In genomic region chr14:122463734-122464341, GRCm38 (mm10) we compare ENCODE assay signal across 9 mouse cellular contexts. TPM values are rescaled to one million over a fixed set of nuclear protein-coding genes. Genes with fewer than 3 reads are reported as not detected.
DNase-seq lines count a peak whose midpoint lies in the region; ATAC-seq and TF ChIP-seq lines count a peak whose summit lies in the region.
"Not testable (repeated sequence)": the region's sequence is repeated elsewhere in the genome, so short reads cannot be mapped to it uniquely, and the experiment has no call there.
"Had no signal": no experiment of that assay in that cellular context is flagged by ENCODE, and none has a peak within 500 bp of the region (broad histone marks: within the 10 kb centered on the region; RNA-seq: fewer than 3 reads in every experiment).

No protein-coding gene starts in this region.

- peak overlapping the region; percentile 95 for H3K27ac ChIP-seq in cortical plate, adult 2 months (ENCODE audit: insufficient read depth, low read length)
- peak overlapping the region; percentile 93 for H3K27ac ChIP-seq in hindbrain, embryonic 15.5 days (replicated peaks)
- H3K27ac ChIP-seq in limb, embryonic 10.5 days: peak overlapping the region; percentile 98
- H3K27ac ChIP-seq in olfactory bulb, adult 2 months (ENCODE audit: insufficient read depth, low read depth, low read length): 0 out of 2 replicates have a peak overlapping the region, but pooled peaks have one; percentile 51

- H3K36me3 ChIP-seq in hindbrain, embryonic 15.5 days; limb, embryonic 10.5 days: not testable (repeated sequence)

- not testable (repeated sequence) for TF ChIP-seq POLR2A in cortical plate, adult 2 months (IDR thresholded peaks at IDR 0.05; ENCODE audit: extremely low read depth, insufficient read depth, low read length); olfactory bulb, adult 2 months (IDR thresholded peaks at IDR 0.05; ENCODE audit: insufficient read depth, low read depth, low read length)

- not testable (repeated sequence) for H3K4me1 ChIP-seq in cortical plate, adult 2 months (ENCODE audit: control insufficient read depth, insufficient read depth, low read length)
- H3K4me1 ChIP-seq in hindbrain, embryonic 15.5 days (replicated peaks): peaks cover 19% of the 10 kb centered on the region
- peaks cover 69% of the 10 kb centered on the region for H3K4me1 ChIP-seq in limb, embryonic 10.5 days
- H3K4me1 ChIP-seq in olfactory bulb, adult 2 months (ENCODE audit: control insufficient read depth, insufficient read depth, low read length): peaks cover 16% of the 10 kb centered on the region

- ATAC-seq in hindbrain, embryonic 15.5 days (ENCODE audit: low FRiP score, low read depth): peak; percentile 9
- ATAC-seq in megakaryocyte progenitor cell, adult 5-6 weeks (replicated peaks; ENCODE audit: poor library complexity): peak; percentile 38

- peak overlapping the region; percentile 48 for H3K4me3 ChIP-seq in cortical plate, adult 2 months (ENCODE audit: insufficient read depth, low read length)
- peak overlapping the region; percentile 52 for H3K4me3 ChIP-seq in hindbrain, embryonic 15.5 days
- peak overlapping the region; percentile 85 for H3K4me3 ChIP-seq in limb, embryonic 10.5 days
- H3K4me3 ChIP-seq in olfactory bulb, adult 2 months (ENCODE audit: insufficient read depth, low read depth, low read length): peak overlapping the region; percentile 57

- peak overlapping the region; percentile 70 for H3K4me2 ChIP-seq in hindbrain, embryonic 15.5 days

- DNase-seq in adrenal gland, adult (ENCODE audit: inconsistent age in 2 of 2, low spot score in 1 of 2): peak; percentile 54 to 82
- DNase-seq in gastrocnemius, adult 18-20 months (ENCODE audit: low spot score): peak; percentile 25
- DNase-seq in limb, embryonic 10.5 days (ENCODE audit: low spot score): peak; percentile 78

- peaks cover 45% of the 10 kb centered on the region for H3K27me3 ChIP-seq in hindbrain, embryonic 15.5 days
- peaks cover 66% of the 10 kb centered on the region for H3K27me3 ChIP-seq in limb, embryonic 10.5 days (ENCODE audit: low read depth, poor library complexity, severe bottlenecking)

- not testable (repeated sequence) for TF ChIP-seq CTCF in cortical plate, adult 2 months (IDR thresholded peaks at IDR 0.05; ENCODE audit: extremely low read depth, insufficient read depth, low read length); olfactory bulb, adult 2 months (IDR thresholded peaks at IDR 0.05; ENCODE audit: insufficient read depth, low read depth, low read length)

- H3K9ac ChIP-seq in hindbrain, embryonic 15.5 days: peak overlapping the region; percentile 63

- under 1% methylated on average over 57 of the region's 58 CpGs for WGBS in hindbrain, embryonic 15.5 days
- under 1% methylated on average over 54 of the region's 58 CpGs for WGBS in limb, embryonic 10.5 days
- WGBS in olfactory bulb, adult 2 months: 3% methylated on average over 58 of the region's 58 CpGs

- H3K9me3 ChIP-seq in hindbrain, embryonic 15.5 days; limb, embryonic 10.5 days (replicated peaks): not testable (repeated sequence)

RNA-seq across cellular contexts. Expression of gene Zic5, which starts 1.6 kb away (rescaled TPM):
- 2.8 and 3.3 TPM in 2 replicates for polyA plus RNA-seq in cortical plate, adult 2 months (2012; rRNA removed)
- total RNA-seq in gastrocnemius, adult 18-20 months (2021): not detected
- 13.8 and 17.9 TPM in 2 replicates for polyA plus RNA-seq in hindbrain, embryonic 15.5 days (2015; fragmentation: Nextera tagmentation; extraction: Ambion mirVana)
- polyA plus RNA-seq in limb, embryonic 10.5 days (2016; fragmentation: Nextera tagmentation; extraction: Ambion mirVana): 13.8 and 14.9 TPM in 2 replicates
- total RNA-seq in megakaryocyte progenitor cell, adult 5-6 weeks (2015): not detected in 2 replicates
- total RNA-seq in megakaryocyte progenitor cell, adult 5-6 weeks (2017): not detected in 2 replicates
- not detected in 2 replicates for polyA plus RNA-seq in olfactory bulb, adult 2 months (2012; ENCODE audit: insufficient read depth, insufficient read length, low replicate concordance, missing spikeins)
- total RNA-seq: gastrocnemius, postnatal 4 days had no signal

RNA-seq across cellular contexts. Expression of gene Zic2, which starts 11.4 kb away (rescaled TPM):
- 11.1 and 11.9 TPM in 2 replicates for polyA plus RNA-seq in cortical plate, adult 2 months (2012; rRNA removed)
- not detected for total RNA-seq in gastrocnemius, adult 18-20 months (2021)
- polyA plus RNA-seq in hindbrain, embryonic 15.5 days (2015; fragmentation: Nextera tagmentation; extraction: Ambion mirVana): 11.6 and 12.9 TPM in 2 replicates
- polyA plus RNA-seq in limb, embryonic 10.5 days (2016; fragmentation: Nextera tagmentation; extraction: Ambion mirVana): 5.0 and 5.1 TPM in 2 replicates
- not detected in 2 replicates for total RNA-seq in megakaryocyte progenitor cell, adult 5-6 weeks (2015)
- not detected in 2 replicates for total RNA-seq in megakaryocyte progenitor cell, adult 5-6 weeks (2017)
- not detected in 2 replicates for polyA plus RNA-seq in olfactory bulb, adult 2 months (2012; ENCODE audit: insufficient read depth, insufficient read length, low replicate concordance, missing spikeins)

RNA-seq across cellular contexts. Expression of gene Gm5089, which starts 12.9 kb away (rescaled TPM):
- polyA plus RNA-seq in cortical plate, adult 2 months (2012; rRNA removed): 0.13 and 0.17 TPM in 2 replicates
- not detected for total RNA-seq in gastrocnemius, adult 18-20 months (2021)
- 2.4 and 2.7 TPM in 2 replicates for polyA plus RNA-seq in hindbrain, embryonic 15.5 days (2015; fragmentation: Nextera tagmentation; extraction: Ambion mirVana)
- polyA plus RNA-seq in limb, embryonic 10.5 days (2016; fragmentation: Nextera tagmentation; extraction: Ambion mirVana): 0.36 and 0.56 TPM in 2 replicates
- not detected in 2 replicates for total RNA-seq in megakaryocyte progenitor cell, adult 5-6 weeks (2015)
- total RNA-seq in megakaryocyte progenitor cell, adult 5-6 weeks (2017): not detected in 2 replicates
- not detected in 2 replicates for polyA plus RNA-seq in olfactory bulb, adult 2 months (2012; ENCODE audit: insufficient read depth, insufficient read length, low replicate concordance, missing spikeins)
- total RNA-seq: gastrocnemius, postnatal 4 days had no signal

RNA-seq across cellular contexts. Expression of gene Gm10837, which starts 26.5 kb away (rescaled TPM):
- 0.08 TPM in 1 of 2 replicates, not detected in the other for polyA plus RNA-seq in cortical plate, adult 2 months (2012; rRNA removed)
- total RNA-seq in gastrocnemius, adult 18-20 months (2021): not detected
- polyA plus RNA-seq in hindbrain, embryonic 15.5 days (2015; fragmentation: Nextera tagmentation; extraction: Ambion mirVana): 0.50 and 0.64 TPM in 2 replicates
- polyA plus RNA-seq in limb, embryonic 10.5 days (2016; fragmentation: Nextera tagmentation; extraction: Ambion mirVana): not detected in 2 replicates
- total RNA-seq in megakaryocyte progenitor cell, adult 5-6 weeks (2015): not detected in 2 replicates
- not detected in 2 replicates for total RNA-seq in megakaryocyte progenitor cell, adult 5-6 weeks (2017)
- polyA plus RNA-seq in olfactory bulb, adult 2 months (2012; ENCODE audit: insufficient read depth, insufficient read length, low replicate concordance, missing spikeins): not detected in 2 replicates
- total RNA-seq: gastrocnemius, postnatal 4 days; layer of hippocampus, postnatal 36 days had no signal

Comparison
In these comparisons a context has a peak if more than half of its experiments do, and no peak if none do; other contexts are left out.
1. Peak in every context shown above with its lines: DNase-seq, ATAC-seq, H3K4me3 ChIP-seq and H3K27ac ChIP-seq.
2. DNase-seq: peak in every context shown above with its lines; median percentile 78 in limb, embryonic 10.5 days; 68 in adrenal gland, adult; 25 in gastrocnemius, adult 18-20 months.